Mouse (Mus musculus): ENCODE data around the gene Ppig. TPM values are rescaled to one million over a fixed set of nuclear protein-coding genes. Genes with fewer than 3 reads are reported as not detected.

Ppig gene
- total RNA-seq (2023), result 103 to 143 TPM (median 125 TPM) in 4 replicates

GRCm38 (mm10) chr2:69722273-69722649, at the start of gene Ppig:
Ppig (plus strand) TSS chr2:69722545.

GRCm38 (mm10) chr2:69712981-69713625, 9.2 kb upstream of the Ppig start, which contains the start of gene Fastkd1:
Fastkd1 (minus strand) TSS chr2:69713516.

DNA sequence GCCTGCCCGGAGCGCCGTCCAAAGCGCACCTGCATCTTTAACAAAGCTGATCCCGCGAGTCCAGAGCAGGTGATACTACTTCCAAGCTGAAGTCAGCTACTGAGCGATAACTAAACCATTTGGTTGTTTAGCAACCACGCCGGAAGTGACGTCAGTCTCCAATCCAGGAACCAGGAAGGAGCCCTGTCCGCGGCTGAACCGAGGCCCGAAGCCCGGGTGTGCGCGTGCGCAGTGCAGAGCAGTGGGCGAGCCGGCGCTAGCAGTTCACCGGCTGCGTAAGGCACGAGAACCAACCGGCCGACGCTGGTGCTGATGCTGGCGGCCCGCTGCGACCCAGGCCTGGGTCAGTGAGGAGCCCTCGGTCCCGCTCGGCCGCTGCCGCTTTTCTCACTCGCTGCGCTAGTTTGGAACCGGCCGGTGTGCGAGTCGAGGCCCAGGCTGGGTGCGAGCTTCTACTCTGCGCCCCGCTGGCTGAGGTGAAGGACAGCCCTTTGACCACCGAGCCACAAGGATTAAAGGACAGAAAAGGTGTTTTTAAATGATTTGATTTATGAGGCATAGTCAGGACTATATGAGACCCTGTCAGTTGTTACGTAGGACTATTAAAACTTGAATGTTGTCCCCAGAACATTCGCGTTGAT, 67.2 kb downstream of the Ppig start, which contains the start of the genes Ccdc173 and Phospho2:
Gene Ccdc173, minus strand, starts transcription at position 147 of the 641 bp plus-strand sequence.
Gene Phospho2, plus strand, starts transcription at position 195 of the 641 bp plus-strand sequence.

Other genes with a start within 250 kb of the Ppig start
- not detected in 4 replicates for gene Lrp2, start 136.5 kb upstream of the Ppig start, total RNA-seq (2023)
- gene Bbs5, start 75.4 kb upstream of the Ppig start, total RNA-seq (2023), result 0.55 to 2.5 TPM (median 1.6 TPM) in 4 replicates
- 0.23 to 6.4 TPM (median 3.8 TPM) in 4 replicates for gene Klhl41, start 52.4 kb upstream of the Ppig start, total RNA-seq (2023)
- gene Fastkd1, start 9.0 kb upstream of the Ppig start, total RNA-seq (2023), result 16.5 to 31.2 TPM (median 30.0 TPM) in 4 replicates
- 2.4 to 3.7 TPM (median 3.1 TPM) in 4 replicates for gene Ccdc173, start 67.0 kb downstream of the Ppig start, total RNA-seq (2023)
- gene Phospho2, start 67.1 kb downstream of the Ppig start, total RNA-seq (2023), result 37.4 to 44.4 TPM (median 42.3 TPM) in 4 replicates
- 0.22 to 0.79 TPM (median 0.45 TPM) in 3 of 4 replicates, not detected in the other for gene Klhl23, start 99.4 kb downstream of the Ppig start, total RNA-seq (2023)
- 156 to 186 TPM (median 171 TPM) in 4 replicates for gene Ssb, start 139.0 kb downstream of the Ppig start, total RNA-seq (2023)
- 14.6 to 20.9 TPM (median 19.3 TPM) in 4 replicates for gene Mettl5, start 163.1 kb downstream of the Ppig start, total RNA-seq (2023)
- gene Ubr3, start 174.7 kb downstream of the Ppig start, total RNA-seq (2023), result 75.9 to 101 TPM (median 88.4 TPM) in 4 replicates

All from B cell, adult 62 days (primary cell).